Mouse (Mus musculus) thymus, postnatal 0 days (tissue): ENCODE measurements around the gene Asap3. TPM values are rescaled to one million over a fixed set of nuclear protein-coding genes. Genes with fewer than 3 reads are reported as not detected.

Experiments
- DNase-seq: peaks from one replicate; pipeline ENCODE4 v3.0.0-alpha.2; 2015; ENCODE audit warnings: low spot score
- polyA plus RNA-seq: library from polyadenylated mRNA; unstranded; fragments of >200 nt; fragmentation: Nextera tagmentation; extraction: Ambion mirVana; gene quantifications from 2 replicates; pipeline ENCODE4 v1.2.1, GENCODE M21; 2015

Gene Asap3
- polyA plus RNA-seq, 1 experiment from 2014 or later, result 1.3 TPM

GRCm38 (mm10) chr4:136290781-136291595 lies 84.8 kb downstream of the Asap3 start:
- DNase-seq, result no peak

DNA sequence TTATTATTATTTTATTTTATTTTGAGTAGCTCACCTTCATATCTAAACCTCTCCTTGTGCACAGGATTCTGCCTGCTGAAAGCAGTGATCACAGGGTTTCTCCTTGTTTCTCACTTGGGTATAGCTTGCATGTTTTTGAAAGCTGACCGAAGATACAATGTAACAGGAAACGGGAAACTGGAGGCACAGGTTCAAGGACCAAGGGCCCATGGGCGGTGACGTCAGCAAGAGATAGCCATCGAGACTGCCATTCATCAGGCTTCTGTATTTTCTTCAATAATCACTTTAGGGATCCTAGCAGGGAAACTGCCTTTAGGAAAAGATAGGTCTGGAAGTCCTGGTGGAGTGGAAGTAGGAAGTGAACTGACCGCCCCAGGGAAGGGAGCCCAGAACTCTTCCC lies 85.5 kb downstream of the Asap3 start:
- no peak for DNase-seq

Other genes with a start within 250 kb of the Asap3 start
- 41.8 and 43.9 TPM in 2 replicates for gene Gale, start 242.6 kb upstream of the Asap3 start, polyA plus RNA-seq
- gene Lypla2, start 233.7 kb upstream of the Asap3 start, polyA plus RNA-seq, result 145 and 149 TPM in 2 replicates
- gene Pithd1, start 219.1 kb upstream of the Asap3 start, polyA plus RNA-seq, result 174 and 180 TPM in 2 replicates
- gene Eloa, start 184.6 kb upstream of the Asap3 start, polyA plus RNA-seq, result 41.5 and 45.0 TPM in 2 replicates
- 717 and 718 TPM in 2 replicates for gene Rpl11, start 152.9 kb upstream of the Asap3 start, polyA plus RNA-seq
- gene Id3, start 62.9 kb upstream of the Asap3 start, polyA plus RNA-seq, result 262 and 327 TPM in 2 replicates
- 58.9 and 64.1 TPM in 2 replicates for gene E2f2, start 34.0 kb upstream of the Asap3 start, polyA plus RNA-seq
- 1.2 TPM in 2 replicates for gene Tcea3, start 41.4 kb downstream of the Asap3 start, polyA plus RNA-seq
- 7.5 and 8.2 TPM in 2 replicates for gene Zfp46, start 78.3 kb downstream of the Asap3 start, polyA plus RNA-seq
- gene Hnrnpr, start 104.6 kb downstream of the Asap3 start, polyA plus RNA-seq, result 113 and 119 TPM in 2 replicates
- not detected in 2 replicates for gene Htr1d, start 217.2 kb downstream of the Asap3 start, polyA plus RNA-seq